Mouse (Mus musculus) right cerebral cortex, postnatal 36 days (tissue): ENCODE results near the gene Mctp2.
"Not testable (repeated sequence)": the region's sequence is repeated elsewhere in the genome, so short reads cannot be mapped to it uniquely, and the experiment has no call there.

Source experiments
- DNase-seq, 2 experiments: peaks; one replicate each; pipeline ENCODE4 v3.0.0; 2022; ENCODE audit warnings: low spot score in 2 of 2, mixed read lengths in 1 of 2

Gene Mctp2

DNA sequence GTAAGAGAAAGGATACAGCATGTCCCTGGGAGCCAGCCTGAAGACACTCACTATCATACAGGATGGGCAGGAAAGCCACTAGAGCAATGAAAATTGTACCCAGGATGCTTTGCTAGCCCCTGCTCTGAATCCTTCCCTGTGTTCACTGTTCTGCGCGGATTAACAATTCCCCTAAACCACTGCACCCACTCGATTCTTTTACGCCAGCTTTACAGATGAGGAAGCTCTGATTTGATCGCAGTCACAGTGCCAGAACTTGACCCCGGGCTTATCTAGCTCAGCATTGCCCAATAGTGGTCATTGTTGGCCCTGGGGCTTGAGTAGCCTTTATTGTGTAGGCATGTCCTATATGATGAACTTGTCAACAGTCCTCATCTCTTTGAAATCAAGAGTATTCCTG lies 34.9 kb downstream of the Mctp2 start:
- DNase-seq = no peak

DNA sequence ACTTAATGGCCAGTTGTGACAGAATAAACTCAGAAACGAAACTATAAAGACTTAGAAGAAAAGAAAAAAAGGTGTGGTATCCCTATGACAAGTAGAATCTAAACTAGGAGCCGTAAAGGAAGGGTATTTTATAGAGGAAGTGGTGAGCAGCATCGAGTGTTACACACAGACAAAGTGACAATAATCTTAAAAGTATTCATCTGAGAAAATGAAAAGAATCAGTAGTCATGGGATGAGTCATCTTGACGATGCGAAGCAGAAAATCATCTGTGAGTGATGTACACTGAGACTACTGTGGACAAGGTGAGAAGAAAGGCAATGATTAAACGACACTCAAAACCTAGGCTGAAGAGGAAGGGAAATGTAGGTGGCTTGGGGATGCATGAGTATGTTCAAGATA lies 36.4 kb downstream of the Mctp2 start:
- DNase-seq = no peak

DNA sequence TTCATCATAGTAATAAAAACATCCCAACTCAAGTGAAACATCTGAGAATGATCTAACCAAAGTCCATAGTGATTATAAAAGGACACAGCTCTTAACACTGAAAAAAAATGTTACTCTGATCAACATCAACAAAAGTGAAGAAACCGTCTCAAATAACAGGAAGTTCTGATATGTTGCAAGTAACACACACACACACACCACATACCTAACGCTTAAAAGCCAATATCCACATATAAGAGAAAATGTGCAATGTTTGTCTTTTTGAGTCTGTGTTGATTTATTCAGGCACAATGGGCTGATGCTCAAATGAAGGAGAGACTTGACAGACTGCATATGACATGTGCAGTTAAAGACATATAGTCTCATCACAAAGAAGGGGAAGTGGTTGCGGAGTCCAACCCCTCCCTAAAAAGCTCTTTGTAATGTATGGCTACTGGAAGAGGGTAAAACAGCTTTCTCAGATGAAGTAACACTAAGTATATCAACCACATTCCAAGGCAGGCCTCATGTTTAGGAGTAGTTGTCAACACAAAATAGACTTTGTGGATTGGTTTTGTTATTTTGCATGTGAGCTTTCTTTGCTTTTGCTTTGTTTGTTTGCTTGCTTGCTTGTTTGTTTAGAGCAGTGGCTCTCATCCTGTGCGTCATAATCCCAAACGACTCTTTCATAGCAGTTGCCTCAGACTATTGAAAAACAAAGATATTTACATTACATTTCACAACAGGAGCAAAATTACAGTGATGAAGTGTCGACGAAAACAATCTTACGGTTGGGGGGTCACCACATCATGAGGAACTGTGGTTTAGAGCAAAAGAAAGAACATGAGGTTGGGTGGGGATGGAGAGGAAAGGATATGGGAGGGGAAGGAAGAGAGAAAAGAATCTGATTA lies 45.4 kb downstream of the Mctp2 start:
- no peak for DNase-seq

DNA sequence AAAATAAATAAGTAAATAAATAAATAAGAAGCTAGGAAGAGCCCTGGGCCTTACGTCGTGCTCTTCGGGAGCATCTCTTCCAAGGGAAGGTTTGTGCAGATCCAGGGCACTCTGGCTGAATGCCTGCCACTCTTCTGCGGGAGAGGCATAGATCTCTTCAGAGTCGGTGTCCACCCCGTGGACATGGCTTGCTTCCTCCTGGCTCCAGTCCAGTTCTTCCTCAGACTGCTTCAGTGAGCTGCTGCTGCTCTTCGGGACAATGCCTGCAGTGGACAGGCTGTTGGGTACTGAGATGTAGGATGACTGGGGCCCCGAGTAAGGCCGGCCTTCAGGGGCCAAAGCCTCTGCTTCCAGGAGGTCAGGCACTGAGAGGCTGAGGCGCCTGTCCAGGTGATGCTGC lies 47.4 kb downstream of the Mctp2 start:
- no peak for DNase-seq

DNA sequence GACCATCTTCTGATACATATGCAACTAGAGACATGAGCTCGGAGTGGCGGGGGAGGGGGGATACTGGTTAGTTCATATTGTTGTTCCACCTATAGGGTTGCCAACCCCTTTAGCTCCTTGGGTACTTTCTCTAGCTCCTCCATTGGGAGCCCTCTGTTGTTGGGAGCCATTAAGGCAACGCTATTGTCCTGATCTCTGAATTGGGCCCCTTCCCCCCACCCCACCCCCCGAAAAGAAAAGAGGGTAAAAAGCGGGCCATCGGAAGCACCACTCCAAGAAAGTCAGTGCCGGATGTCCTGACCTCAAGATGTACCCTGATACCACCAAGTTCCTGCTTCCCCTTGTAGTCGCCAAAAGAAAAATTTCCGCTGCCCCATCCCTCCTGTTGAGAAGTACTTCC lies 56.1 kb downstream of the Mctp2 start:
- DNase-seq = not testable (repeated sequence)

DNA sequence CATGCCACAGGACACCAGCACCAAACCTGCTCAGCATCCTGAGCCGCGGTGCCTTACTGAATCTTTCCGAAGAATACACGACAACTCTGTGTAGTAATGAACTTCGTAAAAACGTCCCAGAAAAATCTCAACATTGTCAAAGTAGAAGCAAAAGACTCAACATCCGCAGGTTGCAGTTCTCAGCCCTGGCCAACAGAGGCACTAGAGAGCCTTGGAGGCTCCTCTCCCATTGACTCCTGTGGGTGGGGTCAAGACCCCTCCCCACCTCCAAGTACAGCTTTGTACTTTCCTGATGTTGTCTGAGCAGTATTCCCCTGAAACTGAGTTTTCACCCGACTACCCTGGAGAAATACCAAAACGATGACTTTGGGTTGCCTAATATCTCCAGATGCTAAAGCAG lies 65.1 kb downstream of the Mctp2 start:
- DNase-seq = no peak

DNA sequence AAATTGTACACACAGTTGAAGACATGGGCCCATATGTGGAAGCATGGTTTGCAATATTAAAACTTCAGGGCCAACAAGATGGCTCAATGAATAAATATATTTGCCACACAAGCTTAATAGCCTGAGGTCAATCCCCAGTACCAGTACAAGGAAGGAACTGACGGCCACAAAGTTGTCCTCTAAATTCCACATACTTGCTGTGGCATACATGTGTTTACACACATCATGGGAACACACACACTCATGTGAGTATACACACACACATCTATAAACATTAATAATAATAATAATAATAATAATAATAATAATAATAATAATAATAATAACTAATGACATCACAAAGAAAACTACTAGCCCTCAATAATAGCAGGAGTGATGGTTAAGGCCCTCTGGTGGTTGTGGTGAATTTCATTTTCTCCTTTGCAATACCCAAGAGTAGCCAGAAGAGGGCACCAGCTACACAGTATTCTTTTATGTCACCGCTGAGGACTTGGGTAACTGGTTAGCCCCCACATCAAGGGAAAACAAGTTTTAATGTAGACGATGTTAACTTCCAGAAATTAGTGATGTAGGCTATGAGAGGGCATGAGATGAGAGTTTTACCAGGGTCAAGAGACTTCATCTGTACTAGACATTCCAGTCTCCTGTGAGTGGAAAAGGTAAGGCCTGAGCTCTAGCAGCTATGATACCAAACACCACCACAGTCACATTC lies 66.5 kb downstream of the Mctp2 start:
- peak in 1 of 2 experiments; percentile 6 for DNase-seq

DNA sequence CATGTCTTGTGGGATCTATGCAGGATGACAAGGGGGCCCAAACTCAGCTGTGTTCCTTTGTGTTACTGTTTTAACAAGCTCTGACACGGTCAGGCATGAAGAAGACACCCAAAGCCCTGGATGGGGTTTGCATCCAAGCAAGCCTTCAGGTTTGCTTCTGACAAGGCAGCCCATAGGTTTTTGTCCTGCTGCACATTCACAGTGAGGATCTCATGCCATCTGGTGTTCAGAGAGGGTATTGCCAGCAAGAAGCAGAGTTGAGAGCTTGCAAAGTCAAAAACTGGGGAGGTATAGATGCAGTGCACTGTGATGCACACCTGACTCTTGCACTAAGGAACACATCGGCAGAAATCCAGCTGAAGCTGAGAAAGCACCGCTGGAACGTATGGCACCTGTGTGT lies 67.8 kb downstream of the Mctp2 start:
- peak; percentile 38 to 44 for DNase-seq

DNA sequence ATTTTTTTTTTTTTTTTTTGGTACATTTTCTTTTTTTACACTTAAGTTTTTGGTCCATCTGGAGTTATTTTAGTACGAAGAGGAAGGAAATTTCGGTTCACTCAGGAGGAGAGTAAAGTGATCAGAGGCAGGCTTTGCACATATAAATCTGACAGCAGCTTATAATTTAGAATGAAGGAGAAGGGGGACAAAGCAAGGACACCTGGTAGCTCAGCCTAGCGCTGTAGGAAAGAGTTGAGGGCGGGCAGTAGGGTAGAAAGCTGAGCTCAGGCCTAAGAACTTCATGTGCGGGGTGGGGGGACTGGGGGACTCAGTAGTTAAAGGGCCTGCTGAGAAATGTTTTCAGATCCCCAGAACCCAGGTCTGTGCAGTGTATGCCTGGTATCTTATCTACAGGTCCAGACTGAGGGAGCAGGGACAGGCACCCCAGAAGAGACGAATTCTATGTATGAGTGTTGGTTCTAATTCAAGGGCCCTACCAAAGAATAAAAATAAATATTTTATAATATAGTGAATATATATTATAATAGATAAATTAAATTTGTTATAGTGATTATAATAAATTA lies 71.9 kb downstream of the Mctp2 start:
- DNase-seq = no peak

DNA sequence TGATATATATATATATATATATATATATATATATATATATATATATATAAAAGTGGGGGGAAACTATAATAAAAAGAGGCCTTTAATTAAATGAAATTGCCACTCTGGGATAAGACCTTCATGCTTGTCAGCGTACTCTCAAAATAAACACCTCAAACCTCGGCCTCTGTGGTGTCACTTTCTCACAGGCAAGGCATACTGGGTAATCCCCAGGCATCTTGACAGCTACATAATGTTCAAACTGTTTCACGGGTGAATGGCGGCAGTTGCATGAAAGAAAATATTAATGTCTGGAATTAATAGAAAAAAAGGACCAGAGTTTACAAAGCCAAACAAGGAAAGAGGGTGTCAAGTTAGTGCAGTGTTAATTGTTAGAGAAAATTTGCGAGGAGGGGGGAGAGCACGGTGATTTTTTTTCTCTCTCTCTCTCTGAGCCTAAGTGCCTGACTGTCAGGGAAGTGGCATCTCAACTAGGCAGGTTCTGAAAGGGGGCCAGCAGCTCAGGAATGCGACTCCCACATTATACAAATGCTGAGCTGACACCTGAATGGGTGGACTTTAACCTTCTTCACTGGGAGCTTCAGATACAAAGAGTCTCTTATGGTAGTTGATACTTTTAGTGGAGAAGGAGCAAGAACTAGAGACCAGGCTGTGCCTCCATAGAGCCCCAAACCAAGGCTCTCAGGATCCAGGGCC lies 75.1 kb downstream of the Mctp2 start:
- DNase-seq = no peak

DNA sequence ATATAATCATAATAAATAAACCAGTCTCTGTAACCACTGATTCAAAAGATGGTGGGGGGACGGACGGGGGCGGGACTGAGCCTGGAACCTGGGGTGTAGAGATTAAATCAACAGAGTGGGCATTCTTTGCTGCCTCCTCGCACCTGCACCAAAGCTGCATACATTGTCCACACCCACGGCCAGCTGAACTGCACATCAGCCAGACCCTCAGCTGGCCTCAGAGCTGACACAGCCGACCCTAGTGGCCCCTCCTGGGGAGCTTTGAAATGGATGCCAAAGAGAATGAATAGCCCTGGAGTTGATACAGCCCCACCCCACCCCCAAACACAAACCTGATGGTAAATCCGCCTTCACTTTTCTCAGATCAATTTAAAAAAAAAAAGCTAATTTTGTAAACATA lies 76.5 kb downstream of the Mctp2 start:
- DNase-seq = no peak

DNA sequence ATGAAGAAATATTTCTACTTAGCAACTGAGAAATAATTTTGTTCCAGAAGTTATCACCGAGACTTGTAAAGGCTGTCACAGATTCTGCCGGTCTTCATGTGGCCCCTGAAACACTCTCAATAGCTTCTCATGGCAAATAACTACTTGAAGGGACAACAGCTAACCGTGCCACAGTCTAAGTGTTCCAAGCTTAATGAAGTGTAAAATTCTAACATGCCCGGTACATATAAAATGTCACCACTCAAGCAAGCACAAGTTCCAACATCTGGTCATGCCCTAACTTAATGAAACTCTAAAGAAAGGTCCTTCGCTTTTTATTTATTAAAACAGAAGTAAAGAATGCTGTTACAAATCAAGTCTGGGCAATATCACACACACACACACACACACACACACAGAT lies 82.8 kb downstream of the Mctp2 start:
- DNase-seq = no peak

DNA sequence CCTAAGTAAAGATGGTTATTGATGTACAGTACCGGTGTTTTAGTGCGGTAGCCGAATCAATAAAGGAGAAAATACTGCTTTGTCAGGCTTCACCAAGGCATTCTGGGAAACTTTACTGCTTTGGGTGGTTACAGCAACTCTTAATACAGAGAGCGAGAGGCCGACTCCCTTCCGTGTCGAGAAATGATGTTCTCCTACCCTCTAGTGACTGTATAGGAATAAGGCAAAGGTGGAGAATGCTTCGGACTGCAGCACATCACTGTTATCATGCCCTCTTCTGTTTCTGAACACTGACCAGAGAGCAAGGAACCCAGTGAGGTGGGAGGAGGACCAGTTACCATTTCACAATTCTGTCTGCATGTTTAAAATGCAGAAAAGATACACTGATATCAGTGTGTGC lies 83.9 kb downstream of the Mctp2 start:
- no peak for DNase-seq

DNA sequence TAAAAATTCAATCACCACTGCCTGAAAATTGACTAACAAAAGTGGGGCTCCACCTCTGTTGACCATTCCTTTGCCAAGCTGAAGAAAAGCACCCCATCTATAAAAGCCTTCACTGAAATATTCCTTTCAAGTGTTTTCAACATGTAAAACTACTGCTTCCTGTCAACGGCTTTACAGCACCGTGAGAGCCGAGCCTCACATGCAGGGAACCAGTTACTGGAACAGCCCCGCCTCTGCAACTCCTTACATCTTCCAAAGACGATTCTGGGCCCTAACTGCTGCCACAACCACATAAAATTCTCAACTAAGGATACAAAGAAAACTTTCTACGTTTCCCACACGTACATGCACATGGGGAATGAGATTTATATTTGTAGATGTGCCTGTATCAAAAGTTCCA lies 88.4 kb downstream of the Mctp2 start:
- DNase-seq = no peak

DNA sequence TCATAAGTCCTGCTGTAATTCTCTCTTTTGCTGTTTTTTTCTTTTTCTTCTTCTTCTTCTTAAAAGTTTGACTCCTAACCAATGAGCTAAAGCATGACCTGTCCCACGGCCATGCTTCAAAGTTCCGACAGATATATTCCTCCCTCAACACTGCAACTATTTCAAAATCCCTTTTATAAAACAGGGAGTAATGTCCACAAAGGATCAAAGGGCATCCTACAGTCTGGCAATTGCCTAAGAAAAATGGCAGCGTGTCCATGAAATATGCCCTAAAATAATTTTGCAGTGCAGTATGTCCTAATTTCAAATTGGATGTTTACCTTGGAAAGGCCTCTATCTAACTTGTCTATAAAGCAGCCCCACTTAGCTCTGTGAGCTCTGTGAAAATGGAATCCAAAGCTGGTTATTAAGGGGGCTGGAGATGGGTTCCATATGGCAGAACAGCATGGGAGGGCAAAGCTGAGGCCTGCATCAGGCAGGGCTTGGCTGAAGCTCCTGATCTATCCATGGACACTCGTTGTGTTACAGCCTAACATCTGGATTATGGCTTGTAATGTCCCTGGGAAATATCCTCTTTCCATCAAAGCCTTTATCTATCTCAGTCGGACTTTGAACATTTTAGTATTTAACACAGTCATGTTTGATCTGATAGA lies 90.7 kb downstream of the Mctp2 start:
- DNase-seq = no peak

DNA sequence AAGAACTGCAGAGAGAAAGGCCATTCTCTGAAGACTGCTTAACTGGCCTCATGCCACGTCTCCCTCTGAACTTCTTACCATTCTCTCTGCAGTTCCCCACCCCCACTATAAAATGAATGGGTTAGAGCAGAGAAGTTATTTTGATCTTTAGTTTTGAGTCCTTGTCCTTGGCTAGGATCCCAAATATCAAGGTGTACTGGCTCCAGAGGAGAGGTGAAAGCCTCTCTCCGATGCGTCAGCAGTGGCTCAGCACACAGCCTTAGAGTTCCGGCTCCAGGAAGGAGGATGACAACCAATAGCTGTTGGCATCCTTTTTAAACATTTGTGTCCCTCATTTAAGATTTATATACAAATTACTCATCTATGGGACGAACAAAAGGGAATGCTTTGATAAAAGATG lies 96.2 kb downstream of the Mctp2 start:
- no peak for DNase-seq

DNA sequence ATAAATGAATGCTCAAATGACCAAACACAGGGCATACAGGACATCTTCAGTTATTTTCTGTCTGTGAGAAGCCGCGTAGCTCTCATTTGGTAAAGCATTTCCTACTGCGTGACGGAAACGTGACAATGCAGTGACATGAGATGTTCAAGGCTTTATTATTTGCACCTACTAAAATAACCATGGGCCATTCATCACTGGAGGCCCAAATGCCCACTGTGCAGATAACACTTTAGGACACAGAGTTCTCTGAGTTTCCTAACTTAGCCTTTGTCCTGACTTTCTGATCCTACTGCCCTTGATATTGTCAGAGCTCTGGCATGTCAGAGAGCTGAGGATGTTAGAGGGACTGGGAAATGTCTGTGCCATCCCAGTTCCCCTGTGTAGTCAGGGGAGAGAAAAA lies 97.1 kb downstream of the Mctp2 start:
- DNase-seq = no peak

DNA sequence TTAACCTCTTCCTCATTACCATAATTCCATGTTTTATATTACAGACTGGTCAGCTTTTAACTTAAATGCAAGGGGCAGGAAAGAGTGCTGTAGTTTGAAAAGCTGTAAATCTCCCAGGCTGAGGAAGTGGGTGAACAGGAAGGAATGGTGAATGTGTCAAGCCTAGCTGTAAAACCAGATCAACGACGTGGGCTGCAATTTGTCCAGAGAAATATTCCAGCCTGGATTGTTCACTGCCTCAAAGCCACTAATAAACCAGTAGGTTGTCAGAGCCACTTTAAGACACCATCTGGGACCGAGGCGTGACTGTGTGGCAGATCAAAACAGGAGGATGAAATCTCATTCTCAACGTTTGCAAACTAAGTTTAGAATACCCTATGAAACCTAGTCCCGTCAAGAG lies 99.6 kb downstream of the Mctp2 start:
- DNase-seq = peak in 1 of 2 experiments; percentile 15

DNA sequence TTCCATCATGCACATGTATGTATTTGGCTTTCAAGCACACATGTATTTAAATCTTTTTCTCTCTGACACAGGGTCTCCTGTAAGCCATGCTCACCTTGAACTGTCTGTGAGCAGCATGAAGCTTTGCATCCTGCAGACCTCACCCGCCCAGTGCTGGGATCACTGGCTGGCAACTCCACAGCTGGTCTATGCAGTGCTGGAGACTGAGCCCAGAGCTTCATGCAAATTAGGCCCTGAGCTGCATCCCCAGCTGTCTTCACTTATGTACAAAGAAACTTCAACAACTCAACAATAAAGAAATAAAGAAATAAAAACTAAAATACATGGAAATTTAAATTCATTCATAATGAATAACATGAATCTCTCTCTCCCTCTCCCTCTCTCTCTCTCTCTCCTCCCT lies 110.7 kb downstream of the Mctp2 start:
- DNase-seq = no peak

DNA sequence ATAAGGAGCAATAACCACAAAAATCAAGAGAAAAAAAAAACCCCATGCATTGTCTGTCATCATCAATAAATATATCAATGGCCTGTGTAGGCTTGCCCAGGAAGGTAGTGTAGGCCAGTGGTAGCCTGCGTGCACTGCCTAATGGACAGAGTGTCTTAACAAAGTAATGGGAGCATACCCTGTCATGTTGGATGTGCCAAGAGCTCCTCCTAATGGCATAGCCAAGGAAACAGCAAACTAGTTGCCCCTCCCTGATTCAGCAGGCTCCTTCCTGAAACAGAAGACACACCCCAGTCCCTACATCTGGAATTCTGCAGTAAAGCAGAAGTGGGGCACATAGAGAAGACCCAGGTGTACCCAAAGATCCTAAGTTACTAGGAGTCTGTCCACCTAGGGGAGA lies 113.1 kb downstream of the Mctp2 start:
- DNase-seq = no peak

DNA sequence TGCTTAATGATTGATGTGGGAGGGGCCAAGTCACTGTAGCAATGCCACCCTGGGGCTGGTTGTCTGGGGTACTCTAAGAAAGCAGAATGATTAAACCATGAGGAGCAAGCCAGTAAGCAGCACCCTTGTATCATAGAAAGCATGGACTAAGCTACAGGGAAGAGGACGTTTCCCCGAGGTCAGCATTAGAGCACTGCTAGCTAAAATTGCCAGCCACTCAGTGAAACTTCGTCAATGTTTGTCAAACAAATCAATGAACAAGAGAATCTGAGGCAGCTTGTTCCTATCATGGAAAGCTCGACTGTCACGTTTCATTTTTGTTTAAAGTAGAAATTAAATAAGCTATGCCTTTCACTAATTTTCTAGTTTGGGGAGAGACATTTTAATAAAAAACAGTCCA lies 124.8 kb downstream of the Mctp2 start:
- DNase-seq = no peak

DNA sequence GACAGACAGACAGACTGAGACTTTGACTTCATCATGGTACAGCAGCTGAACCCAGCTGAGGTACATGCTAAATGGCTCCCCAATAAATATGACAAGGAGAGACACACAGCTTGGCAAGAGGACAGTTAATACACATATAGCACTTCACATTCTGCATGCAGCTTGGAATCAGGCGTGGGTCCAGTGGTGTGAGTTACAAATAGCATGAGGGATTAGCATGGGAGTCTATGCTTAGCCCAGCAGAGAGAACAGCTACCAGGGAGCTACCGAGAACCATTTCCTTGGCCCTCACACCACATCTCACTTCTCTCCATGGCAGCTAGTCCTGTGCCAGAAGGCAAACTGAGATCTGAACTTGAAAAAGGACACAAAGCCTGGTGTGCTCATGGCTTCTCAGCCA lies 137.1 kb downstream of the Mctp2 start:
- DNase-seq = no peak
